Mouse (Mus musculus) lung, postnatal 10 days (tissue): ENCODE results near the gene Slc4a2.

Source experiments
- DNase-seq: peaks from one replicate; pipeline ENCODE4 v3.0.0; 2021

The Slc4a2 gene

GRCm38 (mm10) chr5:24470600-24470999 is 47.0 kb downstream of the Slc4a2 start:
- DNase-seq = peak; percentile 83

- DNase-seq = peak; percentile 33
These were observed 49.4 kb downstream of the Slc4a2 start for GRCm38 (mm10) chr5:24472884-24473619.

DNA sequence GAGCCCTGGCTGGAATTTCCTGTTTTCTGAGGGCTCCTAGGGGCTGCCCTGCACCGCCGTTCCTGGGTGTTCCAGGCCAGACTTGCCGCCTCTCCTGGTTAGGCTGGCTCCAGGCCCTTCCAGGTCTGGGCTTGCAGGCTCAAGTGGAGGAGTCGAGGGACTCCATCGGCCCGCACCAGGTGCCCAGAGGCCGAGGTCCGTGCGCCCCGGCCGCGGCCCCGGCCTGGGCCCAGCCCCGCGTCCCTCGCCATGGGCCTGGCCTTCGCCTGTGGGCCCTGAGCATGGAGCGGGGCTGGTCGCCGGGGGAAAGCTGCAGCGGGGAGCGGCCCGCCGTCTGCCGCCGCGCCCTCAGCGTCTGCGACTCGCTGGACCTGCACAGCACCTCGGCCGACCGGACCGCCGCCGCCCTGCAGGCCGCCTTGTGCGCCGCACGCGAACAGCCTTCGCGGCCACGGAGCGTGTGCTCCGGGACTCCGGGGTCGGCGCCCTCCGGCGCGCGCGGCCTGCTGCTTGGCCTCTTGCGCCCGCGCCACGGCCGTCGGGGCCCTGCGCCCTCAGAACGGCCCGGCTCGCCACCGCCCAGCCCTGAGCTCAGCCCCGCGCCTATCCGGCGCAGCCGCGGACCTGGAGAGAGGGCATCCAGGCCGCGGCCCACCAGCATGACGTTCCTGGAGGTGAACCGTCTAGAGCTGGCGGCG is 50.5 kb downstream of the Slc4a2 start:
- peak; percentile 72 for DNase-seq

- peak; percentile 66 for DNase-seq
These were observed 51.2 kb downstream of the Slc4a2 start for GRCm38 (mm10) chr5:24474723-24475261.

DNA sequence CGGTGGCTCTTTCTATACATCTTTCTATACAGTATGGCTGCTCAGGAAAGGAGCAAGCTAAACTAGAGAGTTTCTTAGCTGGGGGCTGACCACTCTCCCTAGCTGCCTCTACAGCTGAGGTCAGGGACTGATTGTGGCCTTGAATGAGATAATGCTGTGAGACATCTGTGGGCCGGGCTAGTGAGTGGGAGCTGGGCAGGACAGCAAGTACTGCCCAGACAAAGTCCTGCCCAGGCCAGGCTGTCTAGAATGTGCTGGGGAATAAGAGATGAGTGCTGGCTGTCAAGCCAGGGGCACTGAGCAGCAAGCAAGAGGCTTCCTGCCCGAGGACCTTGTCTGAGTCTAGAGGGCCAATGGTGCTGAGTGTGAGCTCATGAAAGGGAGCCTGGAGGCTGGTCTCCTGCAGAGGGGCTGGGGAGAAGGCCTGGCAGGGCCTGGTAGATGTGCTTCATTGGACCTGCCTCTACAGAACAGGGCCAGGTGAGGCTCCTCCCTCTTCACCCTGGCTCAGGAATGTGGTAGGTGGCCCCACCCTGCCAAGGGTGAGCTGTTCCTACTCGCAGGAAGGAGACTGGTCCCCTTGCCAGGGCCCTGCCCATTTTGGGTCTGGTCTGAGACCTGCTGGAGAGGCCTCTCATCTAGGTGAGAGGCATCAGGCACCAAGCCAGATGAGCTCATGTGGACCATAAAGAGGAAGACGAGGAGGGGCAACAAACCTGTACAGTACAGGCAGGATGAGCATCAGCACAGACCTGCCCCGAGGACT is 52.0 kb downstream of the Slc4a2 start:
- peak; percentile 90 for DNase-seq

GRCm38 (mm10) chr5:24477909-24478308 is 54.3 kb downstream of the Slc4a2 start:
- DNase-seq = no peak

GRCm38 (mm10) chr5:24481647-24482046 is 58.0 kb downstream of the Slc4a2 start:
- DNase-seq = peak; percentile 80

- DNase-seq = no peak
These were observed 58.8 kb downstream of the Slc4a2 start for GRCm38 (mm10) chr5:24482247-24483079.

GRCm38 (mm10) chr5:24483326-24483725 is 59.7 kb downstream of the Slc4a2 start:
- DNase-seq = peak; percentile 76

- DNase-seq = no peak
These were observed 61.3 kb downstream of the Slc4a2 start for GRCm38 (mm10) chr5:24484963-24485362.

DNA sequence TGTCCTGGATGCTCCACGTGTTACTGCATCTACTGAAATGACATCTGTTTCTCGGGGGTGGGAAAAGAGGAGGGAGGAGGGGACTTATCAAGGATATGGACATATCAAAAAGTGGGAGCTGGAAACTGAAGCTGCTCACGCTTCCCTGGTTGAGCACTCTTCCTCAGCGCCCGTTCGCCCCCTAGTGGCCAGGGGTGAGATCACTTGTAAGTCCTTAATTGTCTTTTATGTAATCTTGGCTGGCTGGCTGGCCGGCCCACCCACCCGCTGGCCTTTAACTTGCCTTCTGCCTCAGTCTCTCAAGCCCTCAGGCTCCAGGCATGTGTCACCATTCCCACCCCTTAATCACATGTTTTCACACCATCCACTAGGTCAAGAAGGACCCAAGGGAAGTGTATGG is 62.5 kb downstream of the Slc4a2 start:
- peak; percentile 93 for DNase-seq

- DNase-seq = no peak
These were observed 63.1 kb downstream of the Slc4a2 start for GRCm38 (mm10) chr5:24486738-24487137.

DNA sequence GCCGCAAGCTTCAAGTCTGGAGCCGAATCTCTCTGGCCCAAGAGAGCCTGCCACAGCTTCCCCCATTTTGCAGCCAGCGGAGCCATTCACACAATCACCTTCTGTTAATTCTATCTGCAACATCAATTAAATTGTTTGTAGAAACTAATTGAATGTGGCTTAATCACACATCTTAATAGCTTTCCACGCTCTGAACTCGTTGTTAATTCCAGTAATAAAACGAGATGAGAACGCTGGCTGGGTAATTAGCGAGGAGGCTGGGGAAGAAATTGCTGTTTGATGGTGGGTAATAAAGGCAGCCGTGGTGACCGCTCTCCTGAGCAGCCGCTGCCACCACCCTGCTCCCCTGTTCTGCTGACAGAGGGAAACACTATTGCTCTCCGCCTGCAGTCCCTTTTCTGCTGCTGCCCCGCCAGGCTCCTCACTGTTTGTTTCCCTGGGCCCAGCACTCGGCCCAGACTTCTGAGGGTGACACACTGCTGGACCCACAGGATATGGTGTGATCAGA is 66.8 kb downstream of the Slc4a2 start:
- no peak for DNase-seq
